8 mouse cellular contexts compared by ENCODE assay signal in the genomic region with DNA sequence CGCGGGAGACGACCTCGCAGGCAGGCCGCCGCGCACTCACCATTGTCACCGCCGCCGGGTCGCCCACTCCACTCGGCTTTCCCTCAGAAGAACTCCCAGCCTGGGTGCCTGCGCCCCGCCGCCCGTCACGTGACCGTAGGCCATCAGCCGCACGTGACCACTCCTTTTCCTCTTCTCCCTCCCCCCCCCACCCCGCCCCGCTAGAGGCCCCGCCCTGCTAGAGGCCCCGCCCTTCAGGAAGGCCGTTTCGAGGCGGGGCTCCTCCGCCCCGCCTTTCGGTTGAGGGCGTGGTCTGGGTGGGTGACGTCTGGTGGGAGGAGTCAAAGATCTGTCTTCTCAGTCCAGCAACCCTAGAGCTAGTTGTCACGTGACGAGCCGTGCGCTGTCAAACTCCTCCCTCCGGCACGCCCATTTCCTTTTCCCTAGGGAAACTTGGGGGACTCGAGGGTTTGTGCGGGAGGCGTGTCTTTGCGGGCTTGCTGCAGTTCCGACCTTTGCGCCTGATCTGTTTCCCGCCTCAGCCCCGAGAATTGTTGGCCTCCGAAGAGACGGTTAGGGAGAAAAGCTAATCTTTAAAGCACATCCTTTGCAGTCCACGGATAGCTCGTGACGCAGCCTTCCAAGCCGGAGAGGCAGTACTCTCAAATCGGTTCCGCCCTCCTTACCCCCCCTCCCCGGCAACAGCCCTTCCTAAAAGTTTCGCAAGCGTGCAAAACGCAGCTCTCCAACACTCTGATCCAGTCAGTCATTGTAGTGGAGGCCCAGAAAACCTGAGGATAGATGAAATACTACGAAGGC. TPM values are rescaled to one million over a fixed set of nuclear protein-coding genes. Genes with fewer than 3 reads are reported as not detected.
DNase-seq lines count a peak whose midpoint lies in the region; ATAC-seq lines count a peak whose summit lies in the region.

A gene (minus strand): TSS at position 188 of the 798 bp plus-strand sequence.

- peak within 1 kb of the TSS; percentile 99 for H3K4me3 ChIP-seq in hindbrain, embryonic 15.5 days

- H3K36me3 ChIP-seq in hindbrain, embryonic 15.5 days, result no peaks in the 10 kb centered on the region

- H3K9me3 ChIP-seq in hindbrain, embryonic 15.5 days, result no peaks in the 10 kb centered on the region

- peaks cover 21% of the 10 kb centered on the region for H3K4me1 ChIP-seq in hindbrain, embryonic 15.5 days (replicated peaks)

- peak within 1 kb of the TSS; percentile 91 for H3K9ac ChIP-seq in hindbrain, embryonic 15.5 days

- under 1% methylated on average over 59 of the region's 59 CpGs for WGBS in hindbrain, embryonic 15.5 days

- H3K27ac ChIP-seq in hindbrain, embryonic 15.5 days (replicated peaks), result peak within 1 kb of the TSS; percentile 88

- H3K4me2 ChIP-seq in hindbrain, embryonic 15.5 days, result peak within 1 kb of the TSS; percentile 87

- no peaks in the 10 kb centered on the region for H3K27me3 ChIP-seq in hindbrain, embryonic 15.5 days

- peak; percentile 89 for ATAC-seq in hindbrain, embryonic 15.5 days (ENCODE audit: low FRiP score, low read depth)

- peak; percentile 96 for DNase-seq in T-cell, adult 2 months (ENCODE audit: low spot score)
- peak; percentile 95 to 96 for DNase-seq in cerebellum, postnatal 36 days
- DNase-seq in frontal cortex, postnatal 36 days (ENCODE audit: low spot score in 2 of 2), result peak; percentile 97
- DNase-seq in left cerebral cortex, adult 11 months (ENCODE audit: low spot score), result peak; percentile 98
- DNase-seq in lung, postnatal 4 days, result peak; percentile 98 to 99
- peak; percentile 98 for DNase-seq in retina, postnatal 7 days (ENCODE audit: low read depth, low spot score)
- DNase-seq in urinary bladder, adult 2 months (ENCODE audit: low spot score), result peak; percentile 87

RNA-seq across cellular contexts. Expression of the gene that starts here (rescaled TPM):
- polyA plus RNA-seq in hindbrain, embryonic 15.5 days (2015; fragmentation: Nextera tagmentation; extraction: Ambion mirVana), result 53.9 and 57.2 TPM in 2 replicates
- 49.9 and 50.6 TPM in 2 replicates for polyA plus RNA-seq in urinary bladder, adult 2 months (2012; rRNA removed)

Comparison
In these comparisons a context has a peak if more than half of its experiments do, and no peak if none do; other contexts are left out.
1. Peak in every context shown above with its lines: DNase-seq, ATAC-seq, H3K4me3 ChIP-seq and H3K27ac ChIP-seq.